Mouse (Mus musculus): ENCODE measurements around the gene Amz2. TPM values are rescaled to one million over a fixed set of nuclear protein-coding genes. Genes with fewer than 3 reads are reported as not detected.

The Amz2 gene
- polyA plus RNA-seq, 1 experiment from 2014 or later, result 58.4 TPM

DNA sequence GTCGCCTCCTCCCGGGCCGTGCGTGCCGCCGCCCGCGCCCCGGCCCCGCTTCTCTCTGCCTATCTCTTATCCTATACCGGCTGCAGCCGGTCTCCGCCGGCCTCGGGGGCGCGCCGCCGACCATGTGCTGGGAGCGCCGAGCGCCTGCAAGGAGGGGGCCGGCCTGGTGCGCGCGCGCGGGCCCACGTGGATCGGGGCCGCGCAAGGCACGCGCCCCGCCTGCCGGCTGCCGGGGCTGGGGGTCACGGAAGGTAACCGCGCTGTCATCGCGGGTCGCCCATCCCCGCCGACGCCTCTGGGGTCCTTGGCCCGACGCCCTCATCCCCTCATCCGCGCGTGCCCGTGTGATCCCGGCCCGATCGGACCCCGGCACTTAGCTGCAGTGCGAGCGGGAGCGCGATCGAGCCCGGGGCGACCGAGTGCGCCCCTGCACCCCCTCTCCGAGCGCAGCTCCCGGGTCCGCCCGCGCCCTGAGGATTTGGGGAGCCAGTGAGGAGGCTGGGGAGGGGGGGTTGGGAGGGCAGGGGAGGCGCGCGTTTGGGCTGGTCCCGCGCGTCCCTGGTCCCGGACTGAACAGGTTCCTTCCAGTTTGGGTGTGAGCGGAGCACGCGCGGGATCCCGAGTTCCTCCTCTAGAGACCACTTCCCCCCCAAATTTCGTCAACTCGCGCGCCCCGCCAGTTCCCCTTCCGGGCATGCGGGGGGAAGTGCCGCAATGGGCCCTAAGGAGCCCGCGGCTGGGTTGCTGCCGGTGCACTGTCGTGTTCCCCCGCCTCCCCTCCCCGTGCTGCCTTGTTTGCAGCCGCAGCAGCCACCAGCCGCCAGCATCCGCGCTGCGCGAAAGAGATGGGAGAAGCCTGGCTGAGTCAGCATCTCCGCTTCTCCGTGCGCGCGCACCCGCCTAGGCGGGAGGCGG lies 47.7 kb downstream of the Amz2 start, which contains the start of the genes Arsg and Slc16a6:
Gene Arsg (plus strand): TSS at position 204 of the 915 bp plus-strand sequence.
Gene Slc16a6 (minus strand): TSS at position 428 of the 915 bp plus-strand sequence.
- Histone ChIP-seq H3K9ac (peak within 1 kb of the TSS; percentile 90), H3K27me3 (peaks cover 10% of the 10 kb centered on the region; the same call in 1 of the 2 replicates), H3K4me1 (peaks cover 51% of the 10 kb centered on the region), H3K4me2 (peak within 1 kb of the TSS; percentile 87), H3K36me3 (ENCODE audit: poor library complexity, severe bottlenecking) (no peaks in the 10 kb centered on the region), H3K27ac (peak within 1 kb of the TSS; percentile 90), H3K4me3 (peak within 1 kb of the TSS; percentile 78), H3K9me3 (replicated peaks) (no peaks in the 10 kb centered on the region)
- 1% methylated on average over 72 of the region's 111 CpGs for WGBS
- peak; percentile 88 for ATAC-seq

DNA sequence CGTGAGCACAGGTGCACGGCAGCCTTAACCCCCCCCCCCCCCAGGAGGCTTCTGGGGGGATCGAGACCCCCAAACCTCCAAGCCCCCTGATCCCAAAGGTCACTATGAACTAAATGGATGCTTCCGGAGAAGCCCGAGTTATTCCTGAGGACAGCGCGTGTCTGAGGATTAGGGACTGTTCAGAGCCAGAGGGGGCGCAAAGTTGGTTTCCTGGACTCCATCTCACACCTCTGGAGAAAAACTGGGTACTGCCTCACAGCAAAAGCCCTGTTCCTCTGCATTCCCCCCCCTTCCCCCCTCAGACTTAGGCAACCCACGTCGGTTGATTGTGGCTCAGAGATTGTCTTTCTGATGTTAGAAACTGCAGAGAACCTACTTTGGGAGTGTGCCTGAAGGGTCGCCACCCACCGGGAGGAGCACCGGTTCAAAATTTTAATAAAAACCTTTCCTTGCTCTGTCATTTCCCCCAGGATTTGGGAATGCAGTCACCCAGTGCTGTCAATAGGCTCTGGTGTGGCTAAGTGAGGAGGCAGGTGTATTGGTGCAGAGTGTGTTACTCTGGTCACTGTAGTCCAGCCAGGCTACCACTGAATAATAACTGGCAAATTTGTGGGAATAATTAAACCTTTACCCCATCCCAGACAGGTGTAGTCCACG lies 48.5 kb downstream of the Amz2 start:
- 13% methylated on average over 14 of the region's 14 CpGs for WGBS
- Histone ChIP-seq H3K27me3 (peaks cover 10% of the 10 kb centered on the region; the same call in 1 of the 2 replicates), H3K9me3 (replicated peaks) (no peaks in the 10 kb centered on the region), H3K27ac (peak overlapping the region; percentile 90), H3K4me2 (peak overlapping the region; percentile 87), H3K4me3 (peak overlapping the region; percentile 78), H3K4me1 (peaks cover 51% of the 10 kb centered on the region), H3K36me3 (ENCODE audit: poor library complexity, severe bottlenecking) (no peaks in the 10 kb centered on the region), H3K9ac (peak overlapping the region; percentile 90)
- peak; percentile 48 for ATAC-seq

DNA sequence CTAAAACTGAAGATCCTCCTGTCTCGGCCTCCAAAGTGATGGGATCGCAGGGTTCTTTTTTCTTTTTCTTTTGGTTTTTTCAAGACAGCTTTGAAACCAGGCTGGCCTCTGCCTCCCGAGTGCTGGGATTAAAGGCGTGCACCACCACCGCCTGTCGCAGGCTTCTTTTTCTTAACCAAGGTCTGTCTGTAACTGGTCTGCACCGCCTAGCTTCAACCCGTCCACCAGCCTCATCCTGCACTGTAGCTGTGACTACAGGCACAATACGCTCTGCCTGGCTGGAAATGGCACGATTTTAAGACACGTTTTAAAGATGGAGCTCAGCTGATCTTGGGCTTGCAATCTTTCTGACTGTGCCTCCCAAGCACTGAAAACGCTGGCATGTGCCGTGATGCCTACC lies 49.1 kb downstream of the Amz2 start:
- H3K36me3 ChIP-seq (ENCODE audit: poor library complexity, severe bottlenecking), result no peaks in the 10 kb centered on the region
- no peaks in the 10 kb centered on the region for H3K9me3 ChIP-seq (replicated peaks)
- no peak overlapping the region for H3K4me2 ChIP-seq
- peaks cover 10% of the 10 kb centered on the region; the same call in 1 of the 2 replicates for H3K27me3 ChIP-seq
- H3K4me1 ChIP-seq, result peaks cover 51% of the 10 kb centered on the region
- no peak for ATAC-seq
- no peak overlapping the region for H3K27ac ChIP-seq
- H3K9ac ChIP-seq, result no peak overlapping the region
- H3K4me3 ChIP-seq, result no peak overlapping the region
- WGBS, result 69% methylated on average over 13 of the region's 13 CpGs

DNA sequence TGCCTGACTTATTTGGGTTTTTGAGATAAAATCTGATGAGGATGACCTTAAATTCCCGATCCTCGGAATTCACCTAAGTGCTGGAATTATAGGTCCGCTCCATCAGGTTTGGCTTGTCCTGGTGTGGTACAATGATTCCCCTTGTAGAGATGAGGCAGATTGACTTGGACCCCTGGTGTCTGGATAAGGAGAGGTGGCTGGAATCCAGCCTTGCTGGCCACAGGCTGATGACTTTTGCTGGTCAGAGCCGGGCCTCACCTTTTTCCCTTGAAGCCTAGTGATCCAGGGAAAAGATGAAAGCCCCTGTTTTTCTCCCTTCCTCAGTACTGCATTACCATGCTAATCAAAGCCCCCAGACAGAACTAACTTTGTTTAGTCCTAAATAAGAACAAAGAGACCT lies 50.0 kb downstream of the Amz2 start:
- Histone ChIP-seq H3K4me2 (peak overlapping the region; percentile 22; the same call in 1 of the 2 replicates), H3K9me3 (replicated peaks) (no peaks in the 10 kb centered on the region), H3K27ac (peak overlapping the region; percentile 69; the same call in 1 of the 2 replicates), H3K4me1 (peaks cover 55% of the 10 kb centered on the region), H3K27me3 (peaks cover 4% of the 10 kb centered on the region; the same call in 1 of the 2 replicates), H3K4me3 (no peak overlapping the region), H3K9ac (peak overlapping the region; percentile 21; the same call in 1 of the 2 replicates), H3K36me3 (ENCODE audit: poor library complexity, severe bottlenecking) (no peaks in the 10 kb centered on the region)
- 62% methylated on average over 4 of the region's 4 CpGs for WGBS
- no peak for ATAC-seq

DNA sequence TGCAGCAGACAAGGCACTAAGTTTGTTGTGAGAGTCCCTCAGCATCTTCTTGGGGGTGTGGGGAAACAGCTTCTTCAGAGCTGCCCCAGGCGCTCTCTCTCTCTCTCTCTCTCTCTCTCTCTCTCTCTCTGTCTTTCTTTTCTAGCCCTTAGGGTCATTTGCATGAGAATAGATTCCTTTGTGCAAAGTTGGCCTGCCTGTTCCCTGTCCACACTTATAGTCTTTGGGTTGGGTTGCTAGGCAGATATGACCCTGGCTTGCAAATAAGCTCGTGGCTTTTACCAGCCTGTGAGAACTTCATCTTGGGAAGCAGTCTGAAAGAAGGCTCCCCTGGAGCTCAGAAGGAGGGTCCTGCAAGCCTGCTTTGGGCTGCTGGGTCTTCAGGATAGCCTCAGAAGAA lies 50.5 kb downstream of the Amz2 start:
- ATAC-seq, result no peak; the same call in 1 of the 2 replicates
- Histone ChIP-seq H3K36me3 (ENCODE audit: poor library complexity, severe bottlenecking) (no peaks in the 10 kb centered on the region), H3K9ac (peak overlapping the region; percentile 21; the same call in 1 of the 2 replicates), H3K4me2 (peak overlapping the region; percentile 22; the same call in 1 of the 2 replicates), H3K9me3 (replicated peaks) (no peaks in the 10 kb centered on the region), H3K27ac (peak overlapping the region; percentile 69), H3K27me3 (peaks cover 3% of the 10 kb centered on the region; the same call in 1 of the 2 replicates), H3K4me3 (no peak overlapping the region), H3K4me1 (peaks cover 51% of the 10 kb centered on the region)
- 4% methylated on average over 2 of the region's 2 CpGs for whole genome bisulfite sequencing

DNA sequence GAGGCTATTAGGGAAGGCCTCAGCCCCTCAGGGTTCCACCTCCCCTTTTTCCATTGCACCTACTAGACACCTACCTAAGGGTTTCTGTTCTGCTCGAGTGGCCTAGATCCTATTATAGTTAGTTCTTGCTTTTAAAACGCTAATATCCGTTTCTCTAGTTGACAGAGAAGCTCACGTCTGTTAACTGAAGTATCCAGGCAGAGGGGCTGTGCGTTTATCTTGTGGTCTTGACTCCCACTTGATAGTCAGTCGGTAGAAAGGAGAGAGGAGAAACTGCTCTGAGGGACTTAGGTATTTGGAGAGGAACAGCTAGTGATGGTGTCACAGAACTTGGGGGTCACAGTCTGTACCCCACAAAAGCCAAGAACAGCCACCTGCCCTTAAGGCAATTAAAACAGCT lies 50.9 kb downstream of the Amz2 start:
- Histone ChIP-seq H3K9ac (no peak overlapping the region), H3K27me3 (peaks cover 3% of the 10 kb centered on the region; the same call in 1 of the 2 replicates), H3K27ac (peak overlapping the region; percentile 69), H3K4me2 (peak overlapping the region; percentile 22; the same call in 1 of the 2 replicates), H3K4me1 (peaks cover 47% of the 10 kb centered on the region), H3K4me3 (no peak overlapping the region), H3K9me3 (replicated peaks) (no peaks in the 10 kb centered on the region), H3K36me3 (ENCODE audit: poor library complexity, severe bottlenecking) (no peaks in the 10 kb centered on the region)
- ATAC-seq, result no peak
- 24% methylated on average over 6 of the region's 6 CpGs for WGBS

DNA sequence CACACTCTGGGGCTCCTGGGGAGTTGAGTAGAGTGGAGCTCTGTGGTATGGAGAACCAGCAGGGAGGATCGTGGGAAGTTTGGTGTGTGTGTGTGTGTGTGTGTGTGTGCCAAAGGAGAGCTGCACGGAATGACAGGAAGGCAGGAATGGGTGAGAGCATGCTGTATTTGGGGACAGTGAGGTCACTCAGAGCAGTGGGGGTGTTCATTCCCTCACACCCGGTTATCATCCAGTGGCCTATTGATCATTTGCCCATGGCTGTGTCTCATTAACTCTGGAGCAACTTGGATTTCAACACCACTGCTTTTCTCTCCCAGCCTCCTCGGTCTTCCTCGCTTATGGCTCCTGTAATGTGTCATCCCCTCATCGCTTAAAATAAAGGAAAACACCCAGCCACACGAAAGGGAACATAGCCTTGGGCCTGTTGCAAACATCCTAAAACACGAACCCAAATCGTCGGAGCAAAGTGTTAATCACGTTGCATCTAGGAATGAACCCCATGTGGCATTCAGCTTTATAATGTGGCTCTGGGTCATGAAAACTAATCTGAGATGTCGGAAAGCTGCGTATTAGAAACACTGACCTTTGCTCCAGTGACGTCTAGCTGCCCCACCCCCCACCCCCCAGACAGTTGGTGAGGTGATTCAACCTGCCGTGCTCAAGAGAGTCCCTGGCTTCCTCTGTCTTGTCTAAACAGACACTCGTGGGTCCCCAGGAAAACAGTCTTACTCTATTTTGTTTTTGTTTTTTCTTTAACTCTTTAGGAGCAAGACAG lies 52.0 kb downstream of the Amz2 start:
- Histone ChIP-seq H3K4me3 (no peak overlapping the region), H3K4me1 (peaks cover 38% of the 10 kb centered on the region), H3K27me3 (no peaks in the 10 kb centered on the region), H3K27ac (no peak overlapping the region), H3K9ac (no peak overlapping the region), H3K36me3 (ENCODE audit: poor library complexity, severe bottlenecking) (no peaks in the 10 kb centered on the region), H3K9me3 (replicated peaks) (no peaks in the 10 kb centered on the region), H3K4me2 (no peak overlapping the region)
- ATAC-seq, result no peak
- WGBS, result 57% methylated on average over 16 of the region's 16 CpGs

DNA sequence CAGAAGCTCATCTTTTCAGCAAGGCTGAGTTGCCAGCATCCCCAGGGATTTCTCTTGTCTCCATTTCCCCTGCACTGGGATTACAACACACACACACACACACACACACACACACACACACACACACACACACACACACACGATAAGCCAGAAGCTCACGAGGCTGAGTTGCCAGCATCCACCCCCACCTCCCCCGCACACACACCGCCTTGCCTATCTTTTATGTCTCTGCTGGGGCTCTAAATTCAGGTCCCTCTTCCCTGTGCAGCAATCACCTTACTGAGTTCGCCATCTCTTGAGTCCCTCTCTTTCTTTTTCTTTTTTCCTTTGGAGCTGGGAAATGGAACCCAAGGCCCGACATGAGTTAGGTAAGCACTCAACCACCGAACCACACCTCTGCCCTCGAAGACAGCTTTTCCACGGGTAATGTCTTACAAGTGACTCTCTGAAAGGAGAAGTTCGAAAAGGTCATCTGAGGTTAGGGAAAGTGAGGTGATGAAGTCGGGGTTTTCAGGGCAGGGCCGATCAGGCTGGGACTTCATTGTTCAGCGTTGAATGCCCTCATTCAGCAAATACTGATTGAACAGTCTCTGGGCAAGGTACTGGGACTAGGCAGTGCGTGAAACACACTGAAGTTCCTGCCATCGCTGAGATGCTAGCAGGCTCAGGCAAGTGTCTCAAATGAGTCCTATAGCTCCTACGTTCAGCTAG lies 54.0 kb downstream of the Amz2 start:
- H3K9ac ChIP-seq, result no peak overlapping the region
- no peak for ATAC-seq
- no peak overlapping the region for H3K4me3 ChIP-seq
- no peak overlapping the region for H3K27ac ChIP-seq
- no peaks in the 10 kb centered on the region for H3K9me3 ChIP-seq (replicated peaks)
- WGBS, result 40% methylated on average over 15 of the region's 16 CpGs
- no peaks in the 10 kb centered on the region for H3K27me3 ChIP-seq
- peaks cover 32% of the 10 kb centered on the region for H3K4me1 ChIP-seq
- no peaks in the 10 kb centered on the region for H3K36me3 ChIP-seq (ENCODE audit: poor library complexity, severe bottlenecking)
- no peak overlapping the region for H3K4me2 ChIP-seq

DNA sequence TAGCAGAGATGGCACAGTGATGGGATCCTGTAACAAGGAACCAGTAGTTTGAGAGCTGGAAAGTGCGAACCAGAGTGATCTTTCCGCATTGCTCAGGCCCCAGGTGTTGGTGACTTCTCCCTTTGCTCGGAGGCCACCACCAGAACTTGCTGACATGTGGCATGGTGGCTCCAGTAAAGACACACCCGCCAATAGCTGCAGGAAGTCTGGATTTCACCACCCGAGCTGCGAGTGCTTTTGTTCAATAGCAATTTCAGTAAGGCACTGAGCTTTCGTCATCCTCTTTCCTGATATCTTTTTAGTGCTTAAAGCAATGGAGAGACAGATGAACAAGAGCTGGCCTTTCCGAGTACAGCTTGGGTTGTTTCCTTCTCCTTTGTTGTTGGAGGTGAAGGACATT lies 54.7 kb downstream of the Amz2 start:
- peaks cover 31% of the 10 kb centered on the region for H3K4me1 ChIP-seq
- no peaks in the 10 kb centered on the region for H3K36me3 ChIP-seq (ENCODE audit: poor library complexity, severe bottlenecking)
- H3K27me3 ChIP-seq, result no peaks in the 10 kb centered on the region
- no peak overlapping the region for H3K4me3 ChIP-seq
- H3K9ac ChIP-seq, result no peak overlapping the region
- no peak overlapping the region for H3K4me2 ChIP-seq
- 82% methylated on average over 8 of the region's 8 CpGs for WGBS
- H3K27ac ChIP-seq, result no peak overlapping the region
- H3K9me3 ChIP-seq (replicated peaks), result no peaks in the 10 kb centered on the region
- ATAC-seq, result no peak

DNA sequence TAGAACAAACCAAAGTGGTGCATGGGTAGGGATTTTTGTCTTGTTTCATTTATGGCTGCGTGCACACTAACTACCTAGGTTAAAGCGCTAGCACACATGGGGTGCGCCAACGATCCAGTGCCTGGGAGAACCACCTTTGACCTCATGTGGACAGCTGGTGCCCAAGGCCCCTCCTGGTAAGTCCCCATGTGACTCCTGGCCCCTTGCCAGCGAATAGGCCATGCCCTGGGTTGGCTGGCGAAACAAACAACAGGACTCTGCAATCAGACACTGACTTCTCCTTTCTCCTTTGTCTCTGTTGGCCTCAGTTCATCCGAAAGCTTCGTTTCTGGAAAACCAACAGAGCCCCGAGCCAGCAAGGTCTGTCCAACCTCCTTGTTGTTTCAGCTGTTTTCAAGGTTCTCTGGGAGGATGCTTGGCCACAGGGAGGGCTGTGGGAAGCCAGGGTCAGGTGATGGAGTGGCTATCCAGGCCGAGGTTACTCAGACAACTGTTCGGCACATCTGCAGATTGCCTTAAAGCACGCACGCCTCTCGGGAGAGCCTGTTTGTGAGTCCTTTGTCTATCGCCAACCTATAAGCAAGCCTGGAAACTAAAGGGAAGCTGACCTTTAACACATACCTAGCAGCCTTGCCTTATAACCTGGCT lies 59.8 kb downstream of the Amz2 start:
- Histone ChIP-seq H3K27ac (no peak overlapping the region), H3K9me3 (replicated peaks) (no peaks in the 10 kb centered on the region), H3K4me1 (no peaks in the 10 kb centered on the region), H3K9ac (no peak overlapping the region), H3K27me3 (no peaks in the 10 kb centered on the region), H3K4me3 (no peak overlapping the region), H3K36me3 (ENCODE audit: poor library complexity, severe bottlenecking) (no peaks in the 10 kb centered on the region), H3K4me2 (no peak overlapping the region)
- 89% methylated on average over 15 of the region's 15 CpGs for WGBS
- ATAC-seq, result no peak

DNA sequence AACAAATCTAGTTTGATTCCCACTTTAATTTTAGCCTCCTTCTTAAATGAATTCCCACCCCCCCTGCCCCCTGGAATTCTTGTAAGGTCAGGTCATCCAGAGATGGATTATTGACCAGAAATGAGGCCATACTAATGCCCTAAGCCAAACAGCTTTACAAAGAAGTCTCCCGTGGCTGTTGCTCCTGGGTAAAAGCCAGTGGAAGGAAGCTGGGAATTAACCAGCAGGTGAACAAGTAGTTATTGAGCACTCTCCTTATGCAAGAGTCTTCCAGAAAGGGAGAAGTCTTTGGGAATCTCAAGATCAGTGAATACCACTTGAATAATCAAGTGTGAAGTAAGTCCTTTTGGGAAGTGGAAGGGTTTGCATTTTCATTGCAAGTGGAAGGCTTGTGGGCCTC lies 61.4 kb downstream of the Amz2 start:
- WGBS, result 17% methylated on average over 1 of the region's 1 CpGs
- ATAC-seq, result no peak

More for the DNA sequence above, 61.4 kb downstream of the Amz2 start:
- H3K9ac ChIP-seq, result no peak overlapping the region
- no peaks in the 10 kb centered on the region for H3K9me3 ChIP-seq (replicated peaks)
- no peak overlapping the region for H3K4me3 ChIP-seq
- no peaks in the 10 kb centered on the region for H3K27me3 ChIP-seq
- H3K4me1 ChIP-seq, result no peaks in the 10 kb centered on the region
- H3K4me2 ChIP-seq, result no peak overlapping the region
- no peaks in the 10 kb centered on the region for H3K36me3 ChIP-seq (ENCODE audit: poor library complexity, severe bottlenecking)
- H3K27ac ChIP-seq, result no peak overlapping the region

All from forebrain, embryonic 13.5 days (tissue).